Mouse (Mus musculus) brown adipose tissue, adult 24 weeks (tissue): ENCODE measurements around the gene Qrfpr. TPM values are rescaled to one million over a fixed set of nuclear protein-coding genes. Genes with fewer than 3 reads are reported as not detected.

Experiments used
- H3K27ac ChIP-seq: fragments of 200-500 bp; replicated peaks from 2 replicates; pipeline ENCODE4 v1.5.1; 2012; ENCODE audit warnings: low read depth, mild to moderate bottlenecking, low read length
- H3K4me1 ChIP-seq: fragments of 200-500 bp; 2 replicates; pipeline ENCODE4 v1.6.1; 2012; ENCODE audit warnings: low read length, mixed read lengths; ENCODE audit not compliant: control insufficient read depth, insufficient read depth, insufficient read length
- H3K4me3 ChIP-seq: fragments of 200-500 bp; 2 replicates; pipeline ENCODE4 v1.5.1; 2012; ENCODE audit warnings: low read depth, mild to moderate bottlenecking, low read length, moderate library complexity; ENCODE audit not compliant: insufficient read depth
- polyA plus RNA-seq: library from polyadenylated mRNA; stranded (reverse); fragments of >200 nt; gene quantifications from 2 replicates; pipeline ENCODE4 v1.2.4, GENCODE M21; 2012; ENCODE audit not compliant: missing spikeins, insufficient read depth, insufficient read length

Gene Qrfpr
- polyA plus RNA-seq, 1 experiment, result not detected

DNA sequence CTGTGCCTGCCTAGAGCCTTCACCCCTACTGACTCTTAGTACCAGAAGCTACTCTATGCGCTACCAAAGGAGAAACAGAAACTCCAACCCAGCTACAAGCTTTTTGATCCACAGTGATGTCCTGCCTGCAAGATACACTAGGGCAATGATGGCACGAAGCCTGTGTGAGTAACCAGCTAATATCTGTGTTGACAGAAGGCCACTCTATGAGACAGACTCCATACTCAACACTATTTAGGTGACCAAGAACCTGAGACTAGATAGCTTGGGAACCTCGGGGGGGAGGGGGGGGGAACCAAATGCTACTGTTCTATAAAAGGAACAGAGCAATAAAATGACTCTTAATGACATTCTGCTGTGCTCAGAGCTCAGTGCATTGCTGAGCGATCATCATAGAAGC is 35.6 kb downstream of the Qrfpr start:
- Histone ChIP-seq H3K4me1 (no peaks in the 10 kb centered on the region), H3K27ac (no peak overlapping the region), H3K4me3 (no peak overlapping the region)

DNA sequence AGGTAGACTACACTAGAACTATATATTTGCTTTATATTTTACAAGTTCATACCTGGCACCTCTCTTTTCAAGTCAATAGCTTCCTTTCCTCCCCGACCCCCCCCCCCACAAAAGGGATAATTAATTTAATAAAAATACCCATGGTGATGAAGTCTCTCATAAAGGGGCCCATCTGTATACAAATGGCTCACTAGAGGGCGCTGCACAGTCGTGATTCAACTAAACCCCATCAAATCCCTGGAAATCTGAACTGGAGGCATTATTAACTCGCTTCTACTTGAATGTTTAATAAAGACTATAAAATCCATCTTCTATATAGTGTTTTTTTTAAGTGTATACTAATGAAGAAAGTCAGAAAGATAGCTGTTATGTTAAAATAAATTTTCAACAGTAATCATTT is 40.6 kb downstream of the Qrfpr start:
- no peak overlapping the region for H3K4me3 ChIP-seq
- H3K27ac ChIP-seq, result no peak overlapping the region
- no peaks in the 10 kb centered on the region for H3K4me1 ChIP-seq

DNA sequence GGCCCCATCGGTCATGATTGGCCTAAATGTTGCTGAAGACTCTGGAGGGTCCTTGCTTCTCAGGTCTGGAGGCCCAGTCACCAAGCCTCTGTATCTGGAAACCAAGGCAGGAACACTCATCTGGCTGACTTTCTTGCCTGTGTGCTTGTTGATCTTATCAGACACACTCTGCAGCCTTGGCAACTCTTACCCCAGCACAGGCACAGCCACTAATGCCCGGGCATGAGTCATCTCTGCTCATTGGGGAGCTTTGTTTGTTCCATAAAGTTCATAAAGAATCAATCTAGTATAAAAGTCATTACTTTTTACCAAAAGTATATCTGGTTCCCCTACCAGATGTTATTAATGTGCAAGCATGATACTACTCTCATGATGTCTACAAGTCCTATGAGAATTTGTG is 48.4 kb downstream of the Qrfpr start:
- H3K4me1 ChIP-seq, result no peaks in the 10 kb centered on the region; the same call in 1 of the 2 replicates
- no peak overlapping the region for H3K27ac ChIP-seq
- no peak overlapping the region for H3K4me3 ChIP-seq

DNA sequence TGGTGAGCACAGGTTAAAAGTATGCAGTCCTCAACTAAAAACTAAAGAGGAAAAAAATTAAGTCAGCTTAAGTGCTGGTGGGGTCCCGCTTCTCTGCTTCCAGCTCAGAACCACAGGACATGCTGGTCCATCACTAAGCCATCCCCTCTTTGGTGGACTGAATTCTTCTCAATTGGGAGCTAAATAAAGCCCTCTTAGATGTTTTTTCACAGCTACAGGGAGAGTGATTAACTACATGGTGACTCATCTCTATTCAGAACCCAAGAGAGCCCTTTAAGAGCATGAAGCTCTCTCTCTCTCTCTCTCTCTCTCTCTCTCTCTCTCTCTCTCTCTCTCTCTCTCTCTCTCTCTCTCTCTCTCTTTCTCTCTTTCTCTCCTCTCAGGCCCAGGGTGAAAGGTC is 50.8 kb downstream of the Qrfpr start:
- H3K27ac ChIP-seq, result no peak overlapping the region
- no peak overlapping the region for H3K4me3 ChIP-seq
- H3K4me1 ChIP-seq, result no peaks in the 10 kb centered on the region; the same call in 1 of the 2 replicates

DNA sequence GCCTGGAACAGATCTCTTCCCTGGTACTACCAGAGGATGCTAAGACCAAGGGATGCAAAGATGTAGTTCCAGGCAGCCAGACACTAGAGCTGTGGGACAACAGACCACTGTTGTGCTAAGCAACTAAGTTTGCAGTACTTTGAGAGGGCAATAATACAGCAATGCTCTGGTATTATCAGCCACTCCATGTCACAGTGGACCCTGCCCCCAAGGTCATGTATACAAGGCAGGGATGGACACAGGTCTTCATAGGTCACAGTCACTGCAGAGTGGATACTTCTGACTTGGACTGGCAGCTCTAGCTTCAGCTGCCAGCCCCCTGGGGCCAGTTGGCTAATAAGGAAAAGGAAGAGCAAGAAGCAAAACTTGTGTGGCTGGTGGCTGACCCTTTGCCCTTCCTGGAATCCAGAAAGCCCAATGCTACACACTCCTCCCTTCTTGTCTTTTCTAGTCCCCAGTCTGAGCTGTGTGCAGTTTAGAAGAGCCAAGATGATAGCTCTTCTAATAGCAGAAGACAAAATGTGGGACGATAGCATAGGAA is 51.4 kb downstream of the Qrfpr start:
- H3K4me1 ChIP-seq, result no peaks in the 10 kb centered on the region; the same call in 1 of the 2 replicates
- H3K27ac ChIP-seq, result no peak overlapping the region
- H3K4me3 ChIP-seq, result no peak overlapping the region

DNA sequence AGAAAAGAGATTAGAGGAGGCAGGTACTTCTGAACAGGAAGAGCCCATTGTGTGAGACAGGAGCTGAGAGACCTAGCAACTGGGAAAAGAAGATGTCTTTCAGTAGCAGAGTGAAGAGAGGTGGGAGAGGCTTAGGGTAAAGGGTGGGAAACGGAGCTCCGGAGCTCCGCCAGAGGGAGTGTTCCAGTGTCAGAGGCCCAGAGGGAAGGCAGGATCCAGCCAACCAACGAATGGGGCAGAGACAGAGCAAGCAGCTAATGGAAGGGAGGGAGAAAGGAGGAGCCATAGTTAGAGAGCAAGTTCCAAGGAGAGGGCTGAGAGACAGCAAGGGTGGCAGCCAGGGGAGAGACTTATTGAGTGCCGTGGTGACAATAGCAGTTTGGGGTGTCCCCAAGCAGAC is 66.8 kb downstream of the Qrfpr start:
- H3K4me3 ChIP-seq, result no peak overlapping the region
- H3K27ac ChIP-seq, result no peak overlapping the region
- H3K4me1 ChIP-seq, result peaks cover 17% of the 10 kb centered on the region

DNA sequence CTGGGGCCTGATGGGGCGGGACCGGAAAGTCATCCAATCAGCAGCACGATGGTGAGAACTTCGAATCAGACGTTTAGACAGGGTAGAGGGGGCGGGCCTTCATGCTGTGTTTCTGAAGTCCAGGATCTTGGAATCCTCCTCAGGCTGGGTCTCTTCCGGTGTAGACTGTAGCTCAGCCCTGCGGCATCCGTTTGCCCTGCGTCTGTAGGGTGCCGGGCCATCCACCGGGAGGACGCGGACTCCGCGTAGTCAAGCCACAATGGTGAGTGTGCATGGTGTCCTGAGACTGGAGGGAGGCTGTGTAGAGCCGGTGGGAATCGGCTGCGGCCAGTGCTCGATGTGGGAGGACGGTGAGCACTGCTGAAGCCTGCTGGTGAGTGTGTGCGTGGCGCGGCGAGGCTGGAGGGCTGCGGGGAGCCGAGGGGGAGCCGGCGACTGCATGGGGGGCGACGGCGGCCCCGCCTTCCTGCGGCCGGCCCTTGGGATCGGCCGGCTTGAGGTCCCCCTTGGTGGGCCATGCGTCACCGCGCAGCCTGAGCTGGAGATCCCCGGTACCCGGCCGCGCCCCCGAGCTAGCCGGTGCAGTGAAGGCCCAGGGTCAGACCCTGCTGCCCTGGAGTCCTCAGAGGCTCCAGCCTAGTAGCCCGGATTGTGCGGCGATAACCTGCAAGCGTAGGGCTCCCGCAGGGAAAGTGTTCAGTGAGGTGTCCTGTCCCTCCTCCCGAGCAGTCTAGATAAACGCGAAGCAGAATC is 71.0 kb downstream of the Qrfpr start, which contains the start of gene D3Ertd254e:
Gene D3Ertd254e (plus strand): TSS at position 84 of the 753 bp plus-strand sequence.
- peak within 1 kb of the TSS; percentile 97 for H3K4me3 ChIP-seq
- peaks cover 17% of the 10 kb centered on the region for H3K4me1 ChIP-seq
- peak within 1 kb of the TSS; percentile 44; the same call in 1 of the 2 replicates for H3K27ac ChIP-seq

DNA sequence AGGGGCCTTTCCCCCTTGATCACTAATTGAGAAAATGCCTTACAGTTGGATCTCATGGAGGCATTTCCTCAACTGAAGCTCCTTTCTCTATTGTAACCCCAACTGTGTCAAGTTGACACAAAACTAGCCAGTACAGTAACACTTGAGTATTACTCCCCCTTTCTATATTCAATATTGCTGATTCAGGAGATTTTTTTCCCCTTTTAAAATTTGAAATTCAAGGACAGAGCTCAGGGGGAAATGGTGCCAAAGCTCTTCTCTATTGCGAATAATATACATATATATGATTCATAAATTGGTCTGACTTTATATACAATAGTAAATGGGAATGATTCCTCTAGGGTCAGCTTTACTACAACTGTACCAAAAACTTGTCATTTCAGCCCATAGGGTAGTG is 71.6 kb downstream of the Qrfpr start:
- Histone ChIP-seq H3K4me3 (peak overlapping the region; percentile 97; the same call in 1 of the 2 replicates), H3K27ac (no peak overlapping the region), H3K4me1 (peaks cover 17% of the 10 kb centered on the region)

DNA sequence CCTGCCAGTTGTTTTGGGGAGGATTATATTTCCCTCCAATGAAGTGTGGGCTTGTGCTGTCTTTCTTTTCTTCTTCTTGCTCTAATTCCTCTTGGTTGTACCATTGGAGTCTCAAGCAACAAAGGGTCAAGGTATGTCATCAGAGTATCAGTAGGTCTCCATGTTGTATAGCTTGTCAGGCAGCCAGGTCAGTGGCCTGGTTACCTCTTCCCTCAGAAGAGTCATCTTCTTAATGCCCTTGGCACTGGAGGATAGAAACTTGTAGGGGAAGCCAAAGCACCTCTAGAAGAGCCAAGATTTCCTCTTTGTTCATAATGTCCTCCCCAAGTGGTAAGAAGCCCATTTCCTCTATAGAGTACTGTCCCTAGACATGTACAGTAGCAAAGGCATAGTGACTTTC is 83.1 kb downstream of the Qrfpr start:
- H3K4me3 ChIP-seq, result no peak overlapping the region
- no peaks in the 10 kb centered on the region for H3K4me1 ChIP-seq
- H3K27ac ChIP-seq, result no peak overlapping the region

DNA sequence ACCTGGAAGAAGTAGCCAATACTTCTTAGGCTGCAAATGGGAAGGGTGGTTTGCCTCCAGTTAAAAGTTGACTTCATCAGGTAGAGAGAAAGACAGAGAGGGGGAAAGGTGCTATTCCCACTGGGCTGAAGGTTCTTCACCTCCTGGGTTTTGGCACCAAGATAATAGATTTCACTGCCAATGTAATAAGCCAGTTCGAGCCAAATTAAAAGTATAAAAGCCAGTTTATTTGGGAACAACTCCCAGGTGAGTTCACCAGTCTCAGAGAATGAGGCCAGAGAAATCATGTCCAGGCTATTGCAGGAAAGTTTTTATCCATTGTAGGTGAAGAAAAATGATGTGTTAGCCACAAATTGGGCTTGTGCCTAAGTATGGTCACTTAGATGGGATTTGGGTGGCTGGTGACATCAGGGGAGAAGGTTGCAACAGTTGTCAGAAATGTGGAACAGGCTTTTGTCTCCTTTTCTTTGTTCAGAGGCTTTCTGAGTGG is 83.9 kb downstream of the Qrfpr start:
- Histone ChIP-seq H3K27ac (no peak overlapping the region), H3K4me1 (no peaks in the 10 kb centered on the region), H3K4me3 (no peak overlapping the region)

DNA sequence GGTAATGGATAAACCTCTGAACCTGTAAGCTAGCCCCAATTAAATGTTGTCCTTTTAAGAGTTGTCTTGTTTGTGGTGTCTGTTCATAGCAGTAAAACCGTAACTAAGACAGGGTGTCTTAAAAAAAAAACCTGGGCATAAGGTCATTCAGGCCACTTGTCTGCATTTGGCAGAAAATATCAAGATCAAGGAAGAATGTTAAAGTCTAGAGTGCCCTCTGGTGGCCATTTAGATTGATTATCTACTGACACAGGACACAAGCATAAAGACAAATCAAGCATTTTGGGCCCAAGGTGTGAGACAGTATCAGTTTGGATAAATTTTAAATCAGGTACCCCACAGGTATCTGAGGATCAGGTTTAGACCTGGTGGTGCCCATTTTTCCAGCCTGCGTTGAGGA is 84.6 kb downstream of the Qrfpr start:
- no peaks in the 10 kb centered on the region for H3K4me1 ChIP-seq

DNA sequence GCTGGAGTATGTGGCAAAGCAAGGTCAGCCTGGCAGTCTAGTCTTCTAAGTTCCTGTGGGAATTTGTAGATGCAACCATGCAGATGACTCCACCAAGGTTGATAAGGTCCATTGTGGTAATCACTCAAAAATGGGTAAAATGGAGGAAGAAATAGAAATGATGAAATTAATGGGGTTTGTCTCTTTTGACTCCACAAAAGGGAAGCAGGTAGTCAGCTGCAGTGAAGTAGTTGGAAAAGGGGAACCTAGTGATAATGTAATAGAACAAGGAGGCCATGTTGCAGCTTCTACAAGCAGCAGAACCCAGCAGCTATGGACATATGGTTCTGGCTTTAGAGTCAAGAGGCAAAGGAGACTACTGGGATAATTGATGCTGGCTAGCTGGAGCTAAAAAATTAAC is 86.0 kb downstream of the Qrfpr start:
- Histone ChIP-seq H3K4me1 (no peaks in the 10 kb centered on the region), H3K4me3 (no peak overlapping the region), H3K27ac (no peak overlapping the region)

More for the DNA sequence above, 84.6 kb downstream of the Qrfpr start:
- Histone ChIP-seq H3K27ac (no peak overlapping the region), H3K4me3 (no peak overlapping the region)

Other genes with a start within 250 kb of the Qrfpr start
- 235 and 302 TPM in 2 replicates for gene Mccc1, start 221.6 kb downstream of the Qrfpr start, polyA plus RNA-seq
- gene Ccdc144b, start 168.8 kb downstream of the Qrfpr start, polyA plus RNA-seq, result 0.71 and 2.1 TPM in 2 replicates
- gene Acad9, start 156.3 kb downstream of the Qrfpr start, polyA plus RNA-seq, result 47.6 and 75.6 TPM in 2 replicates
- 2.6 and 5.5 TPM in 2 replicates for gene D3Ertd254e, start 71.3 kb downstream of the Qrfpr start, polyA plus RNA-seq